Mouse (Mus musculus): ENCODE results near the gene Fam53b.

DNA sequence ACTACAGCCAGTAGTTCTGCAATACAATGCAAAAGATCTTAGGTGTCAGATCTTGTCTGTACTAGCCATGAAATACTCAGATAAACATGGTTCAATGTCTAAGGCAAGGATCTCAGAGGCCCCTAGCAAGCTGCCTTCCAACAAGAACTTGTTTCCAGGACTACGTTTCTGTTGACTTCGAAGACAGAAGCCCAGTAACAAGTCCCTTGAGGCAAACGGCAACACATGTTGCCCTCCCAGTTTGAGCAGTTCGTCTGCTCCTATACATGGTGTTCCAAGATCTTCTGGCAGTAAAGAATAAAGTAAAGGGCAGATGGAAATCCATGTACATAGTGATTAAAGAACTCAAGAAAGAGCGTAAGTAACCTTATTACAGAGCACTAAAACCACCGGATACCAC is 39.7 kb upstream of the Fam53b start:
- TF ChIP-seq CTCF (IDR thresholded peaks at IDR 0.05; ENCODE audit: extremely low read depth, insufficient read depth, insufficient read length, insufficient replicate concordance) (no peak), POLR2A (IDR thresholded peaks at IDR 0.05; ENCODE audit: low read depth, low read length) (no peak)
